Mouse (Mus musculus) brown adipose tissue, adult 24 weeks (tissue): Measurements from ENCODE around the gene Inca1. TPM values are rescaled to one million over a fixed set of nuclear protein-coding genes. Genes with fewer than 3 reads are reported as not detected.

Experiments used
- H3K27ac ChIP-seq: fragments of 200-500 bp; replicated peaks from 2 replicates; pipeline ENCODE4 v1.5.1; 2012; ENCODE audit warnings: low read depth, mild to moderate bottlenecking, low read length
- H3K4me1 ChIP-seq: fragments of 200-500 bp; 2 replicates; pipeline ENCODE4 v1.6.1; 2012; ENCODE audit warnings: low read length, mixed read lengths; ENCODE audit not compliant: control insufficient read depth, insufficient read depth, insufficient read length
- H3K4me3 ChIP-seq: fragments of 200-500 bp; 2 replicates; pipeline ENCODE4 v1.5.1; 2012; ENCODE audit warnings: low read depth, mild to moderate bottlenecking, low read length, moderate library complexity; ENCODE audit not compliant: insufficient read depth
- polyA plus RNA-seq: library from polyadenylated mRNA; stranded (reverse); fragments of >200 nt; gene quantifications from 2 replicates; pipeline ENCODE4 v1.2.4, GENCODE M21; 2012; ENCODE audit not compliant: missing spikeins, insufficient read depth, insufficient read length

Gene Inca1
- 15.7 and 24.0 TPM in 2 replicates for polyA plus RNA-seq

DNA sequence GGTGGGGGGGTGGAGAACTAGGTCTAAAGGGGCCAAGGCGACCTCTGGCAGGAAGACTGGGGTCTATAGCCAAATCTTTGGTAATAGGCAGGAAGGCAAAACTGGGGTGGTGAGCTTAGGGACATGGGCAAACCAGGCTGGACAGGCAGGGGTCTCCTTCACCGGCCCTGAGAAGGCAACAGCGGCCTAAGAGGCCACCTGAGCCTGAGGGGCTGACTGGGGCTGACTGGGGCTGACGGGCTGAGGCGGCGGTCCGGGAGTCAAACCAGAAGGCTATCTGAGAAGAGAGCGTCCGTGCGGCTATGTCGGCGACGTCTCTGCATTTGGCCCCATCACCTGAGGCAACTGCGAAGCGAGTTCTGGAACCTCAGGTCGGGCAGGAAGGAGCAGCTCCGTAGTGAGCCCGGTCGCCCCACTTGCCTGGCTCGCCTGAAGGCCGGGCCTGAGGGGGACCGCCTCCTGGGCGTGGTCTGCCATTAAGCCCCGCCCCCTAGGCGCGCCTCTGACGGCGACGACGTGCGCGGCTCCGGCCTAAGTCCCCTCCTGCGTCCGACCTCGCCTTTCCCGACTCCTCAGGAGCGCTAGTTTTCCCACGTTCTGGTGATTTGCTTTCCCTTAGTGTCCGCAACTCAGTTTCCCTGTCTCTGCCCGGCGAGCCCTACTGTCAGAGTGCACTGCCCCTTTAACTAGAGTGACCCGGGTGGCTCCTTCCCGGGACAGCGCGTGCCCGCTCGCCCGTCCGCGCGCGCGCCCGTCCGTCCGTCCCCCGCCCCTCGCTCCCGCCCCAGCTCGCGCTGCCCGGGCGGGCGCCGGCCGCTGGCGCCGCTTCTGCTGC lies at the start of gene Inca1, which contains the start of gene Kif1c:
Gene Inca1 (minus strand): TSS at position 434 of the 835 bp plus-strand sequence.
Gene Kif1c (plus strand): TSS at position 827 of the 835 bp plus-strand sequence.
- H3K4me1 ChIP-seq = peaks cover 11% of the 10 kb centered on the region
- H3K4me3 ChIP-seq = peak within 1 kb of the TSS; percentile 75
- H3K27ac ChIP-seq = peak within 1 kb of the TSS; percentile 99

DNA sequence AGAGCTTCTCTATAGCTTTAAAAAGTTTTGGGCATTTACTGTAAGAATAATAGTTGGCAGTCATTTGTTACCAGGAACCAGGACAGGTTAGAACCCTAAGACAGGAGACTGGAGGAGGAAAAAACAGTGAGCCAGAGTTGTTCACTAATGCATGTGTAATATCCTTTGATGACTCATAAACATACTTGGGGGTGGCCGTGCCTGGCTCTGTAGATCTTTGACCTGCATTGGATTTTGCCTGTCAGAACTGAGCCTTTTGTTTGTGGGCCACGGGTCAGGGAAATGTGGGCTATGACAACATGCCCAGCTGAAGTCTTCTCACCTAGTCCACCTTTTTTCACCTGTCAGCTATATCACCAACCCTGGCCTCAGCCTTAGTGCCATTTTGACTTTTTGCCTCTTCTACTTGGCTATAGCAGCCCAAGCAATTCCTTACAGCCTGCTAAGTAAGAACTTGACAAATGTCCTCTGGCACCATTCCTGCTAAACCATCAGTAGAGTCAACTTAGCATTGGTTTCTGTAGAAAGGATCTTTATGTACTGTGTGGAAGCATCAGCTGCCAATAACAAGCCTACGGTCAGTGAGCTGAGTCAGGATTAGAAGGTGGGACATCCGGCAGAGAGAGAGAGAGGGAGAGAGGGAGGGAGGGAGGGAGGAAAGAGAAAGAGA lies 48.1 kb upstream of the Inca1 start:
- Histone ChIP-seq H3K27ac (peak overlapping the region; percentile 65), H3K4me1 (no peaks in the 10 kb centered on the region)

DNA sequence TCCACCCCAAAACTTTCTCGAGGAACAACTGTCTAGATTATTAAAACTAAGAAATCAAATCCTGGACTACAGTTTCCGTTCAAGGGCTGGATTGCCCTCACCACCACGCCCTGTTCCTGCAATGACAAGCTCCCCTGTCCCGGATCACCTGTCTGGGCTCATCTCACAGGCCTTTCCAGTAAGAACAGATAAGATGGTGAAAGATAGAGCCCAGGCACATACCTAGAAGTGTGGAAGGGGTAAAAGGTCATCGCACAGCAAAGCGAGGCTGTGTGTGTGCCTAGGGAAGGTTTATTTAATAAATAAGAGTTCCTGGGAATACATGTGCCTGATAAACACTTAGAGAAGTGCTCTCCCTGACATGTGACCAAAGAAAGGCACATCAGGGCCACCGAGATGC lies 45.7 kb upstream of the Inca1 start:
- Histone ChIP-seq H3K4me3 (no peak overlapping the region), H3K27ac (no peak overlapping the region), H3K4me1 (no peaks in the 10 kb centered on the region)

More for the DNA sequence above, 48.1 kb upstream of the Inca1 start:
- no peak overlapping the region for H3K4me3 ChIP-seq

DNA sequence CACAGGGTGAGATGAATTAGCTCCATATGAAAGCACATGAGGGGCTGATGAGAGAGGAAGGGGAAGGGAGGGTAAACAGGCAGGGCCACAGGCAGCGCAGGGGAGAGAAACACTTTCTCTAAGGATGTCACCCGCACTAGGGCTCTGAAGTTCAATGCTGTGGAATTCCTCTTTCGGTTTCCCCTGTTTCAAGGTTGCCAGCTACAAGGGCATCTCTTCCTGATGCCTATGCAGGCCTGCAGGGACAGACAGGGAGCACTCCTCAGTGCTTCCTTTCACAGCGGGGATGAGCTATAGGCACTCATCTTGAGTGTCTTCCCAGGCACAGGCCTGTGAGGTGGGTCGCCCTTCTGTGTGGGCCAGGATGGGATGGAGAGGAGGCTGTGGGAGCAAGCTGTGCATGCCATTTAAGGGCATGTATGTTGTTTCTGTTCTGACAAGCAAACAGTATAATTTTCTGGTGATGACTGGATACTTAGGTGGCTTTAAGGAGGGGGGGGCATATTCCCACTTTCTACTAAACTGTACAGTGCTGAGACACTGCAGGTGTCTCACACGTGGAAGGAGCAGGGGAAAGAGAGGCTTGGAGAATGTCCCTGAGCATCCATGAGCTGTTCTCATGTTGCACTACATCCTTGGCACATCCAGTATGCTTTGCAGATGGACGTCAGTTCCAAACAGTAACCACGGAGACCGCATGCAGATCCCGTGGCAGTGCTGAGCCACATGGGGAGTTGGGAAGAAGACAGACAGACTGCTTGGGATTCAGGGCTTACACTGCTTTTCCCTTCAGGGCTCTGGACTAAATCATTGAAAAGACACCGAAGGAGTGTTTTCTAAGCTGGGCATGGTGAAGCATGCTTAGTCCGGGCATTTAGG lies 42.9 kb upstream of the Inca1 start:
- Histone ChIP-seq H3K4me1 (no peaks in the 10 kb centered on the region), H3K27ac (no peak overlapping the region), H3K4me3 (no peak overlapping the region)

DNA sequence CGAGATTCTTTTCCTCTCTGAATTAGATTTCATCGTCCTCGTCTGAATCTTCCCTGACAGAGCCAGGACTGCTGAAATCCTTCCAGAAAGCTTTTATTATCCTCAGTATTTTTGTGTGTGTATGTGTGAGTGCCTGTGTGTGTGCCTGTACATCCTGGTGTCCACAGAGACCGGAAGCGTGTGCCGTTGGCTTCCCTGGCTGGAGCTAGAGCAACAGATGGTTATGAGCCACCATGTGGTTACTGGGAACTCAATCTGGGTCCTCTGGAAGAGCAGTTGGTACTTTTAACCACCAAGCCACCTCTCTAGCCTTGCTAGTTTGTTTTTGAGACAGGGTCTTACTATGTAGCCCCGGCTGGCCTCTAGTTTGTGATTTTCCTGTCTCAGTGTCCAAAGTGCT lies 42.2 kb upstream of the Inca1 start:
- H3K27ac ChIP-seq = no peak overlapping the region

DNA sequence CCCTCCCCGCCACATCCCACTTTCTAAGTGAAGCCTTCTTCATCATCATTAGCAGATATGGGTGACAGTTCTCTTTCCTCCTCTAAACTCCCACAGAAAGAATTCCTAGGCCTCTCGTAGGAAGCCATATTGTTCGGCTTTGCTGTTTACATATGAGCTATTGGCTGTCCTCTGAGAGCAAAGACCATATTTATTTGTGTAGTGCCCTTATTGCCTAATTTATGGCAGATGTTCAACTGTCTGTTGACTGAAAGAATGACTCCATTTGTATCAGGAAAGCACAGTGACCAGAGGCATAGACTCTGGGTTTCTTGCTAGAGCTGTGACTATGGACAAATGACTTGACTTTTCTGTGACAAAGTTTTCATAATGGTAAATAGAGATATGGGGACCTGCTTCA lies 41.6 kb upstream of the Inca1 start:
- Histone ChIP-seq H3K27ac (no peak overlapping the region), H3K4me1 (no peaks in the 10 kb centered on the region), H3K4me3 (no peak overlapping the region)

More for the DNA sequence above, 42.2 kb upstream of the Inca1 start:
- Histone ChIP-seq H3K4me3 (no peak overlapping the region), H3K4me1 (no peaks in the 10 kb centered on the region)

DNA sequence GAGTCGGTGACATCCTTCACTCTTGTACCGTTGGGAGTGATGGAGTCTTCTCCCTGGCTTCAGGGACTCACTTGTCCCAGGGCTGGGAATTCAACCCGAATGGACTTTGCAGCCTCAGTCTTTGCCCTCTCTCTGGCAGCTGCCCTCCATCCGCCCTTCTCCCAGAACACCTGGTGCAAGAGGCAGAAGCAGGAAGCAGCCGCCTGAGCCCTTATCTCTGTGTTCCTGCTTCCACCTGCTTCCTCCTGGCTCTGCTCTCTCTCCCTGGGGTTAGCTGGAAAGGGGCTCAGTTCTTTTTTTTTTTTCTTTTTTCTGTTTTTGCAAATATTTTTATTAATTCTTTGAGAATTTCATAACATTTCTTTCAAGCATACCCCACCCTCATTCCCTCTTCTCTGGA lies 37.8 kb upstream of the Inca1 start:
- H3K4me1 ChIP-seq = no peaks in the 10 kb centered on the region
- no peak overlapping the region for H3K27ac ChIP-seq
- no peak overlapping the region for H3K4me3 ChIP-seq

DNA sequence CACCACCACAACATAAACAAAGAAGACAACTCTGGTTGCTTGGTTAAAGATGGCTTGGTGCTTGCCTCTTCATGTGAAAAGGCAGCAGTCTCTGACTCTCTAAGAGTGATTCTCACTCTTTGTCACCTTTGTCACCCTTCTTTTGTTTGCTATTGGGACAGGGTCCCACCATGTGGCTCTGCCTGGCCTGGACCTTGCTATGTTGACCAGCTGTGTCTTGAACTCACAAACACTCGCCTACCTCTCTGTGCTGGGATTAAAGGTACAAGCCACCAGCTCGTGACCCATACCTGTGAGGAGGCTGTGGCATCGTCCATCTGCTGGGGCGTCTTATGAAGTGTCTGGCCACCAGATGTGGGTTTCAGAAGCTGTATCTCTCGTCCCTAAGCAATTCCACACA lies 33.3 kb upstream of the Inca1 start:
- no peak overlapping the region for H3K4me3 ChIP-seq
- H3K4me1 ChIP-seq = peaks cover 4% of the 10 kb centered on the region
- no peak overlapping the region for H3K27ac ChIP-seq

DNA sequence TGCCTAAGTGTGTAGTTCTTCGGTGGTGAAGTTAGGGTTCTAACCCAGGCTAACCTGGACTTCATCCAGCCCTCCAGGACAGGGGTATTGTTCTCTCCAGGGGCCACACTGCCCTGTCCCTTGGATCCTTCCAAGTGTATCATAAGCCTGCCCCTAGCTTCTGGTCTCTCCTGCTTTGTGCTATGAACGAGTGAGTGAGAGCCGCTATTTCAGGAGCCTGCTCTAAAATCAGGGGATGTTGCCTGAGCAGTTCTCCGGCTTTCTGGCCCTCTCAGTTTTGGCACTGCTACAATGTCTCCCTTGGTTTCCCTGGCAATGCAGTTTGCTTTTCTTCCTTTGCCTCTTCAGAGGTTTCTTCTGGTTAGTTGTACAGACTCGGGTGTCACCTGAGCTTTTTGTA lies 31.2 kb upstream of the Inca1 start:
- peak overlapping the region; percentile 81 for H3K27ac ChIP-seq
- H3K4me1 ChIP-seq = peaks cover 4% of the 10 kb centered on the region
- H3K4me3 ChIP-seq = no peak overlapping the region

DNA sequence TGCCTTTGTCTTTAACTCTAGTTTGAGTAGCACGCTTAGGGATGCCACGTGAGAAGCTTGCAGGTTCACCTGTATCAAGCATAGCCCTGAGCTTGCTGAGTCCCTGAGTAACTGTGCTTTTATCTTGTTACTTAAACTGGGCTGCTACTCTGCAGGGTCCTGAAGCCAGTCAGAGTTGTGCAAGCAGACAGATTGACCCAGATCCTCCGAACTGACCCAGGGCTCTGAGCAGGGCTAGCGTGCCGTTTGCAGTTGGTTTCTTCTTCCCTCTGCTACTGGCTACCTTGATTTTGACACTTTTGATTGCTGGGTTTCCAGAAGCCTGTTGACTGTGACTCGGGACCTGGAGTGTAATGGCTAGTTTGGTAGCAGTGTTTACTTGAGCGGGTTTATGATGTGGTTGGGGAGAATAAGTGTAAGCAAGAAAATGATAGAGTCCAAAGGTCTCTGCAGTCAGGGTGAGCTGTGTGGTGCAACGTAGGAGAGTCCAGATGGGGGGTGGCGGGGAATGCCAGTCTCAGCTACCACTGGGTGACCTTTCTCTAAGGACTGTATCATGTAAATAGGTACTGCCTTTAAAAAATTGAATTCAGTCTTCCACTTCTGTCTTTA lies 30.6 kb upstream of the Inca1 start:
- Histone ChIP-seq H3K4me1 (peaks cover 4% of the 10 kb centered on the region), H3K4me3 (no peak overlapping the region), H3K27ac (peak overlapping the region; percentile 81)

DNA sequence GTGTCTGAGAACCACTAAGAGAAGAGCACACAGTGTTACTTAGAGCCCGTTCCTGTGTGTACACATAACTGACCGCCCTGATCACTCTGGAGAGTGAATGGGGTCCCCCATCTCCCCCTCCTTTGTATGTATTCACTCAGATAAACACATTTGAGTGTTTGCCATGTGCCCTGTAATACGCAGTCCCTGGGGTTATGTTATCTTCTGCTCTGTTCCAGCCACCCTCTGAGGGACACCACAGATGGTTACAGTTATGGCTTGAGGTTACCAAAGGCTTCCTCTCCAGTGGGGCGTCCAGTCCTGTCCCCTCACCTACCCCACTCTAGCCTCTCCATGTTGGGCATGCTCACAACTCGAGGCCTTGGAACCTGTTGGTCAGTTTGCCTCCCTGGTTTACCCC lies 27.4 kb upstream of the Inca1 start:
- H3K4me1 ChIP-seq = peaks cover 4% of the 10 kb centered on the region
- no peak overlapping the region for H3K27ac ChIP-seq
- H3K4me3 ChIP-seq = no peak overlapping the region

DNA sequence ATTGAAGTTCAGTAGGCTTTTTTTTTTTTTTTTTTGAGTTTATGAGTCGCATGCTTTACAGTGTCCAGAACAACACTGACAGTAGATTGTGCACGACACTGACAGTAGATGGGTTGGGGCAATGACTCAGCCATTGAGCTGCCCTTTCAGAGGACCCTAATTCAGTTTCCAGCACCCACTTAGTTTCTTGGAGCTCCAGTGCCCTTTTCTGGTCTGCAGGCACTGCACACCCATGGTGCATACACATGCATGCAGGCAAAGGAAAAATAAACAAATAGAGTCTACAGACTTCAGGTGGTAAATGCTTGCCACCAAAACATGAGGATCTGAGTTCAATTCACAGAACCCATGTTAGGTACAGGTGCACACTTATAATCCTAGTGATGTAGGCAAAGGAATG lies 26.6 kb upstream of the Inca1 start:
- Histone ChIP-seq H3K4me1 (peaks cover 4% of the 10 kb centered on the region), H3K27ac (no peak overlapping the region), H3K4me3 (no peak overlapping the region)

DNA sequence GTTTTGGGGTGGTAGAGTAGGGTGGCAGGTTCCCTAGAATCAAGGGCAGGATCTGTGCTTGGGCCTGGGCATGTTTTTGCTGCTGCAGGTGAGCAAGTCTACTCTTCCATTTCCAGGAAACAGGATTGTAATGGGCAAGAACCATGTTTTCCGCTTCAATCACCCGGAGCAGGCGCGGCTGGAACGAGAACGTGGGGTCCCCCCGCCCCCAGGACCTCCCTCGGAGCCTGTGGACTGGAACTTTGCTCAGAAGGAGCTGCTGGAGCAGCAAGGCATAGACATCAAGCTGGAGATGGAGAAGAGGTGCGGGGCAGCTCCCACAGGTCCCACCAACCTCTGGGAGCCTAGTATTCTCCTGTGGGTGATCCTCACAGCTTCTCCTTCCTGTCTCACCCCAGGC lies 24.8 kb upstream of the Inca1 start:
- H3K4me1 ChIP-seq = no peaks in the 10 kb centered on the region; the same call in 1 of the 2 replicates
- H3K27ac ChIP-seq = no peak overlapping the region

DNA sequence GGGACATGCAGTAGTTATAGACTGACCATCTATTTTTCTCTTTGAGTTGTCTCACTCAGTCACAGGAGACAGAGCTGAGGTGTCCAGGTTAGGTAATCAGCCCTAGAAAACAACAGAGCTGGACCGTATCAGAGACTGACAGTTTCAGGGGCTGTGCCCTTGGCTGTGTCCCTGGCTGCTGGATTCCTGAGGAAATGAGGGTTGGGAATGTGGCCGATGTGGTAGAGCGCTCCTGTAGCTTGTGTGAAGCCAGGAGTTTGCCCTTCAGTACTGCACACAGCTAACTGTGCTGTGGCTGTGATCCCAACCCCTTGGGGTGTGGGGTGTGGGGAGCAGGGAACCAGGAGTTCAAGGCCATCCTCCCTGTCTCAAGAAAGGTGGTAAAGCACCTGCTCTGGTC lies 21.1 kb upstream of the Inca1 start:
- no peak overlapping the region for H3K4me3 ChIP-seq
- peaks cover under 1% of the 10 kb centered on the region; the same call in 1 of the 2 replicates for H3K4me1 ChIP-seq
- H3K27ac ChIP-seq = peak overlapping the region; percentile 22; the same call in 1 of the 2 replicates

More for the DNA sequence above, 24.8 kb upstream of the Inca1 start:
- H3K4me3 ChIP-seq = no peak overlapping the region
